Mouse (Mus musculus) limb, embryonic 13.5 days (tissue): Measurements from ENCODE around the gene Tvp23a. TPM values are rescaled to one million over a fixed set of nuclear protein-coding genes. Genes with fewer than 3 reads are reported as not detected.

Experiments used
- ATAC-seq: fragments of 200-750 bp; cut with Nextera tagmentation; 2 replicates; pipeline ENCODE4 v1.8.0; 2017; ENCODE audit warnings: low read depth, moderate number of reproducible peaks, moderate TSS enrichment; ENCODE audit not compliant: low FRiP score
- H3K27ac ChIP-seq: fragments of 300-500 bp; sonication (generic); 2 replicates; pipeline ENCODE4 v1.5.1; 2015; ENCODE audit warnings: inconsistent platforms, mild to moderate bottlenecking, moderate library complexity
- H3K27me3 ChIP-seq: fragments of 300-500 bp; sonication (generic); 2 replicates; pipeline ENCODE4 v1.6.1; 2015; ENCODE audit warnings: mild to moderate bottlenecking, inconsistent platforms
- H3K36me3 ChIP-seq: fragments of 300-500 bp; sonication (generic); 2 replicates; pipeline ENCODE4 v1.6.1; 2015; ENCODE audit warnings: inconsistent platforms, mild to moderate bottlenecking, moderate library complexity
- H3K4me1 ChIP-seq: fragments of 300-500 bp; sonication (generic); 2 replicates; pipeline ENCODE4 v1.6.1; 2015; ENCODE audit warnings: inconsistent platforms
- H3K4me2 ChIP-seq: fragments of 300-500 bp; sonication (generic); replicated peaks from 2 replicates; pipeline ENCODE4 v1.6.1; 2015; ENCODE audit warnings: inconsistent platforms, mild to moderate bottlenecking, moderate library complexity
- H3K4me3 ChIP-seq: fragments of 300-500 bp; sonication (generic); 2 replicates; pipeline ENCODE4 v1.5.1; 2015; ENCODE audit warnings: moderate library complexity, mild to moderate bottlenecking, inconsistent platforms
- H3K9ac ChIP-seq: fragments of 300-500 bp; sonication (generic); 2 replicates; pipeline ENCODE4 v1.6.1; 2015; ENCODE audit warnings: mild to moderate bottlenecking, inconsistent platforms
- H3K9me3 ChIP-seq: fragments of 300-500 bp; sonication (generic); 2 replicates; pipeline ENCODE4 v1.6.1; 2016; ENCODE audit warnings: inconsistent platforms
- WGBS: fragments of 180-500 bp; shearing (Covaris S2); methylation state at CpG from one replicate; pipeline ENCODE4 v1.1.7; 2015; 5-methylcytosine and 5-hydroxymethylcytosine counted together
- polyA plus RNA-seq: library from polyadenylated mRNA; unstranded; fragments of >200 nt; fragmentation: Nextera tagmentation; extraction: Ambion mirVana; gene quantifications from 2 replicates; pipeline ENCODE4 v1.2.1, GENCODE M21; 2015

The Tvp23a gene
- polyA plus RNA-seq, 1 experiment from 2014 or later = 22.5 TPM

- Histone ChIP-seq H3K4me2 (no peak overlapping the region), H3K9me3 (no peaks in the 10 kb centered on the region; the same call in 1 of the 2 replicates), H3K9ac (no peak overlapping the region), H3K4me1 (no peaks in the 10 kb centered on the region), H3K27me3 (no peaks in the 10 kb centered on the region), H3K27ac (no peak overlapping the region), H3K36me3 (no peaks in the 10 kb centered on the region), H3K4me3 (no peak overlapping the region)
- ATAC-seq = no peak
- 70% methylated on average over 2 of the region's 2 CpGs for WGBS
These were observed 28.8 kb upstream of the Tvp23a start for GRCm38 (mm10) chr16:10475919-10476318.

- ATAC-seq = no peak
- 70% methylated on average over 3 of the region's 3 CpGs for WGBS
- Histone ChIP-seq H3K36me3 (no peaks in the 10 kb centered on the region), H3K9ac (no peak overlapping the region), H3K27me3 (no peaks in the 10 kb centered on the region), H3K4me3 (no peak overlapping the region), H3K4me2 (no peak overlapping the region), H3K27ac (no peak overlapping the region), H3K9me3 (no peaks in the 10 kb centered on the region; the same call in 1 of the 2 replicates), H3K4me1 (no peaks in the 10 kb centered on the region)
These were observed 27.8 kb upstream of the Tvp23a start for GRCm38 (mm10) chr16:10474956-10475355.

- no peaks in the 10 kb centered on the region for H3K9me3 ChIP-seq
- ATAC-seq = no peak
- H3K36me3 ChIP-seq = no peaks in the 10 kb centered on the region
- H3K27me3 ChIP-seq = no peaks in the 10 kb centered on the region
- H3K4me3 ChIP-seq = no peak overlapping the region
- no peaks in the 10 kb centered on the region for H3K4me1 ChIP-seq
- no peak overlapping the region for H3K9ac ChIP-seq
- H3K27ac ChIP-seq = no peak overlapping the region
- 93% methylated on average over 3 of the region's 3 CpGs for WGBS
- H3K4me2 ChIP-seq = no peak overlapping the region
These were observed 24.8 kb upstream of the Tvp23a start for GRCm38 (mm10) chr16:10471950-10472349.

GRCm38 (mm10) chr16:10468201-10468600 is 21.0 kb upstream of the Tvp23a start:
- no peaks in the 10 kb centered on the region for H3K9me3 ChIP-seq
- no peak overlapping the region for H3K4me2 ChIP-seq
- no peak overlapping the region for H3K27ac ChIP-seq
- H3K4me1 ChIP-seq = 0 out of 2 replicates have a peak, but pooled peaks cover 6% of the 10 kb centered on the region
- no peak overlapping the region for H3K9ac ChIP-seq
- no peaks in the 10 kb centered on the region for H3K27me3 ChIP-seq
- no peak overlapping the region for H3K4me3 ChIP-seq
- no peaks in the 10 kb centered on the region for H3K36me3 ChIP-seq
- ATAC-seq = no peak
- WGBS = 82% methylated on average over 1 of the region's 1 CpGs

GRCm38 (mm10) chr16:10467391-10468107 is 20.4 kb upstream of the Tvp23a start:
- WGBS = 30% methylated on average over 11 of the region's 11 CpGs
- Histone ChIP-seq H3K27ac (no peak overlapping the region; the same call in 1 of the 2 replicates), H3K27me3 (no peaks in the 10 kb centered on the region), H3K4me3 (no peak overlapping the region), H3K4me1 (0 out of 2 replicates have a peak, but pooled peaks cover 6% of the 10 kb centered on the region), H3K4me2 (no peak overlapping the region), H3K36me3 (no peaks in the 10 kb centered on the region), H3K9me3 (no peaks in the 10 kb centered on the region), H3K9ac (no peak overlapping the region)
- no peak for ATAC-seq

GRCm38 (mm10) chr16:10465011-10465681 is 18.0 kb upstream of the Tvp23a start:
- H3K4me2 ChIP-seq = no peak overlapping the region
- H3K4me3 ChIP-seq = no peak overlapping the region
- ATAC-seq = no peak
- 9% methylated on average over 4 of the region's 4 CpGs for WGBS
- H3K4me1 ChIP-seq = 0 out of 2 replicates have a peak, but pooled peaks cover 6% of the 10 kb centered on the region
- H3K36me3 ChIP-seq = no peaks in the 10 kb centered on the region
- H3K9me3 ChIP-seq = no peaks in the 10 kb centered on the region
- no peak overlapping the region for H3K27ac ChIP-seq
- H3K9ac ChIP-seq = no peak overlapping the region
- H3K27me3 ChIP-seq = no peaks in the 10 kb centered on the region

- H3K36me3 ChIP-seq = no peaks in the 10 kb centered on the region
- 0 out of 2 replicates have a peak, but pooled peaks cover 6% of the 10 kb centered on the region for H3K4me1 ChIP-seq
- ATAC-seq = no peak
- H3K4me3 ChIP-seq = no peak overlapping the region
- no peak overlapping the region for H3K27ac ChIP-seq
- no peak overlapping the region for H3K4me2 ChIP-seq
- H3K9ac ChIP-seq = no peak overlapping the region
- no peaks in the 10 kb centered on the region for H3K9me3 ChIP-seq
- H3K27me3 ChIP-seq = no peaks in the 10 kb centered on the region
- 85% methylated on average over 2 of the region's 2 CpGs for WGBS
These were observed 14.0 kb upstream of the Tvp23a start for GRCm38 (mm10) chr16:10461178-10461577.

DNA sequence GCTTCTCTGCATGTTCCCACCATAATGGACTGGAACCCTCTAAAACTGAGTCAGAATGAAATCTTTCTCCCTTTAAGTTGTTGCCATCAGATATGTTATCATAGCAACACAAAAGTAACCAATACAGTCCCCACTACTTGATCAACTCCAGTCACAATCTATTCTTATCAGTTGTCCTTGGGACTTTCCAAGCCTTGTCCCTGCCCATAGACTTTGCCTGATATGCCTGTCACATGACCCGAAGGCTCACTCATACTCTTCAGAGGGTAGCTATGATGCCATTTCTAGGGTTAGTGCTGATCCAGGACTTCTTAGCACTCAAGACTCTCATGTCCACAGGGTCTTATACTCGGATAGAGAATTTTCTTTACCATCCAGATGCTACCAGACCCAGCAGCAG is 13.0 kb upstream of the Tvp23a start:
- ATAC-seq = no peak

GRCm38 (mm10) chr16:10454583-10454974 is 7.4 kb upstream of the Tvp23a start:
- Histone ChIP-seq H3K27ac (no peak overlapping the region), H3K27me3 (no peaks in the 10 kb centered on the region), H3K4me1 (peaks cover 12% of the 10 kb centered on the region), H3K9ac (no peak overlapping the region), H3K9me3 (no peaks in the 10 kb centered on the region), H3K4me2 (no peak overlapping the region), H3K4me3 (no peak overlapping the region), H3K36me3 (no peaks in the 10 kb centered on the region)
- no peak for ATAC-seq
- 6% methylated on average over 3 of the region's 3 CpGs for WGBS

More for the DNA sequence above, 13.0 kb upstream of the Tvp23a start:
- Histone ChIP-seq H3K27me3 (no peaks in the 10 kb centered on the region), H3K36me3 (no peaks in the 10 kb centered on the region), H3K27ac (no peak overlapping the region), H3K9ac (no peak overlapping the region), H3K4me3 (no peak overlapping the region), H3K9me3 (no peaks in the 10 kb centered on the region), H3K4me2 (no peak overlapping the region), H3K4me1 (0 out of 2 replicates have a peak, but pooled peaks cover 7% of the 10 kb centered on the region)
- 74% methylated on average over 2 of the region's 2 CpGs for whole genome bisulfite sequencing

GRCm38 (mm10) chr16:10453872-10454582 is 6.9 kb upstream of the Tvp23a start:
- Histone ChIP-seq H3K9me3 (no peaks in the 10 kb centered on the region), H3K4me2 (no peak overlapping the region), H3K27me3 (no peaks in the 10 kb centered on the region), H3K4me1 (peaks cover 12% of the 10 kb centered on the region), H3K36me3 (no peaks in the 10 kb centered on the region), H3K9ac (no peak overlapping the region), H3K27ac (no peak overlapping the region), H3K4me3 (no peak overlapping the region)
- 36% methylated on average over 6 of the region's 6 CpGs for WGBS
- no peak for ATAC-seq

DNA sequence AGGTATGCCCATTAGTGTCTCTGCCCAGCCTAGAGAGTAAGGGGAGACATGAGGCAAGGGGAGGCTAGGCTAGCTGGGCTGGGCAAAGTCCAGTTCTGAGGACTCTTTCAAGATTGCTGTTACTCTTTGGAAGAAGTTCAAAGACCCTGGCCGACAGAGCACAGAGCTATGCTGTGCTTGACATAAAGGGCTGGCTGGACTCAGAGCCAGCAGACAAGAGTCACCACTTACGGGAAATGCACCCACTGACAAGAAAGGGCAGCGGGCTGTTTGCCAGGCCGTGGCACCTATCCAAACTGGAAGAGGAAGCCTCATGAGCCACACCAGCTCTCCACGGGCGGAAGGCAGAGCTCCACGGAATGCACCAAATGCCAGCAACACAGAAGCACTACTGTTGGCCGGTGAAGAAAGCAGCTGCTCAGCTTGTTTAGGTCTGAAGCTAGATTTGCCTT is 5.3 kb upstream of the Tvp23a start:
- H3K36me3 ChIP-seq = no peaks in the 10 kb centered on the region
- H3K27ac ChIP-seq = no peak overlapping the region
- H3K27me3 ChIP-seq = no peaks in the 10 kb centered on the region
- H3K9me3 ChIP-seq = no peaks in the 10 kb centered on the region
- peaks cover 18% of the 10 kb centered on the region for H3K4me1 ChIP-seq
- no peak overlapping the region for H3K9ac ChIP-seq
- H3K4me3 ChIP-seq = no peak overlapping the region
- ATAC-seq = no peak
- H3K4me2 ChIP-seq = no peak overlapping the region
- 78% methylated on average over 8 of the region's 8 CpGs for WGBS

GRCm38 (mm10) chr16:10451906-10452305 is 4.7 kb upstream of the Tvp23a start:
- H3K9ac ChIP-seq = no peak overlapping the region
- no peak for ATAC-seq
- H3K9me3 ChIP-seq = no peaks in the 10 kb centered on the region
- WGBS = 90% methylated on average over 2 of the region's 2 CpGs
- H3K4me2 ChIP-seq = no peak overlapping the region
- no peaks in the 10 kb centered on the region for H3K36me3 ChIP-seq
- no peak overlapping the region for H3K4me3 ChIP-seq
- H3K27me3 ChIP-seq = no peaks in the 10 kb centered on the region
- peaks cover 22% of the 10 kb centered on the region for H3K4me1 ChIP-seq
- H3K27ac ChIP-seq = no peak overlapping the region
